Mouse (Mus musculus): ENCODE data around the gene Cbx5.
A peak's percentile ranks its signal among the peaks of the same experiment; 100 is the strongest.

GRCm38 (mm10) chr15:103214971-103215907, 24.4 kb downstream of the Cbx5 start:
- TF ChIP-seq TCF12 (IDR thresholded peaks at IDR 0.05; ENCODE audit: insufficient read depth, poor library complexity, severe bottlenecking) (peak; percentile 92), POLR2A (IDR thresholded peaks at IDR 0.05; ENCODE audit: insufficient read length, low read depth) (peak; percentile 43), CEBPB (IDR thresholded peaks at IDR 0.05; ENCODE audit: insufficient read depth, poor library complexity, severe bottlenecking) (no peak), MYOG (IDR thresholded peaks at IDR 0.05; ENCODE audit: control insufficient read depth in 1 of 3, insufficient read depth in 1 of 3, insufficient read length in 2 of 3, low read depth in 2 of 3) (peak; percentile 77 to 100 (median 98)), USF1 (IDR thresholded peaks at IDR 0.05; ENCODE audit: low read depth) (no peak), MAX (IDR thresholded peaks at IDR 0.05; ENCODE audit: low read depth) (no peak)

All from myocyte (in vitro differentiated cells).